ENCODE assay signal across 24 mouse cellular contexts in genomic region chr16:94720476-94721153, GRCm38 (mm10).
DNase-seq lines count a peak whose midpoint lies in the region; ATAC-seq and TF ChIP-seq lines count a peak whose summit lies in the region.
"Had no signal": no experiment of that assay in that cellular context is flagged by ENCODE, and none has a peak within 500 bp of the region (broad histone marks: within the 10 kb centered on the region; RNA-seq: fewer than 3 reads in every experiment).

No protein-coding gene starts in this region.

- intact Hi-C loops in heart, adult 2 months (cut with DNase I), result no loop called here

- no peak for DNase-seq in heart, adult 2 months
- DNase-seq in A20 (ENCODE audit: low read depth, low spot score), result peak; percentile 91
- peak; percentile 45 for DNase-seq in MEL (ENCODE audit: low read depth, low spot score)
- DNase-seq in heart, postnatal 4 days, result peak; percentile 42
- no peak for DNase-seq in testis, postnatal 14 days (ENCODE audit: low spot score)
- DNase-seq in gastrocnemius, adult 18-20 months (ENCODE audit: low spot score), result no peak
- DNase-seq: adrenal gland, postnatal 14 days; cerebellum, adult 11 months; cerebellum, postnatal 14 days; gastrocnemius, postnatal 14 days; kidney, adult 18-20 months; kidney, postnatal 10 days; left cerebral cortex, postnatal 4 days; liver; lung, postnatal 10 days; thymus, postnatal 36 days had no signal

- no peaks in the 10 kb centered on the region for H3K36me3 ChIP-seq in heart, embryonic 12.5 days
- H3K36me3 ChIP-seq in heart, adult 2 months (ENCODE audit: control insufficient read depth, insufficient read depth, low read length), result no peaks in the 10 kb centered on the region
- no peaks in the 10 kb centered on the region for H3K36me3 ChIP-seq in MEL (ENCODE audit: control insufficient read depth in 1 of 2, insufficient read depth in 2 of 2, low read length in 2 of 2)
- no peaks in the 10 kb centered on the region for H3K36me3 ChIP-seq in kidney, embryonic 14.5 days (ENCODE audit: control insufficient read depth, insufficient read depth, low read length)
- H3K36me3 ChIP-seq: G1E; hindbrain, embryonic 10.5 days; neural tube, embryonic 13.5 days had no signal

- TF ChIP-seq RAD21 in MEL (IDR thresholded peaks at IDR 0.05; ENCODE audit: low read depth, low read length), result no peak

- H3K27ac ChIP-seq in heart, embryonic 12.5 days (ENCODE audit: poor library complexity, severe bottlenecking), result peak overlapping the region; percentile 98
- H3K27ac ChIP-seq in heart, adult 2 months, result no peak overlapping the region
- no peak overlapping the region for H3K27ac ChIP-seq in MEL (ENCODE audit: control insufficient read depth, low read depth, low read length)
- H3K27ac ChIP-seq in kidney, embryonic 14.5 days (ENCODE audit: low read depth, low read length), result no peak overlapping the region
- H3K27ac ChIP-seq: forebrain, embryonic 13.5 days; hindbrain, embryonic 10.5 days; neural tube, embryonic 13.5 days had no signal

- H3K4me2 ChIP-seq in heart, embryonic 12.5 days, result peak overlapping the region; percentile 59
- no peak overlapping the region for H3K4me2 ChIP-seq in kidney, embryonic 14.5 days (replicated peaks; ENCODE audit: low read depth, low read length)
- H3K4me2 ChIP-seq: forebrain, embryonic 13.5 days; neural tube, embryonic 13.5 days had no signal

- no peaks in the 10 kb centered on the region for H3K27me3 ChIP-seq in heart, embryonic 12.5 days (replicated peaks)
- H3K27me3 ChIP-seq in heart, adult 2 months (ENCODE audit: control insufficient read depth, insufficient read depth, low read length), result no peaks in the 10 kb centered on the region
- no peaks in the 10 kb centered on the region; a peak in 1 of 4 replicates for H3K27me3 ChIP-seq in MEL (ENCODE audit: control insufficient read depth in 1 of 2, insufficient read depth in 2 of 2, low read length in 2 of 2)
- no peaks in the 10 kb centered on the region for H3K27me3 ChIP-seq in kidney, embryonic 14.5 days (ENCODE audit: control insufficient read depth, insufficient read depth, low read length)
- H3K27me3 ChIP-seq: forebrain, embryonic 13.5 days had no signal

- no peak for TF ChIP-seq POLR2A in heart, adult 2 months (IDR thresholded peaks at IDR 0.05; ENCODE audit: insufficient read depth, low read depth, low read length)
- TF ChIP-seq POLR2A in MEL (IDR thresholded peaks at IDR 0.05; ENCODE audit: control insufficient read depth in 1 of 2, insufficient read depth in 1 of 2, low read depth in 1 of 2, low read length in 2 of 2, poor library complexity in 1 of 2), result no peak

- H3K9ac ChIP-seq in heart, embryonic 12.5 days, result peak overlapping the region; percentile 61
- H3K9ac ChIP-seq in heart, adult 2 months (ENCODE audit: low read depth, low read length), result no peak overlapping the region
- H3K9ac ChIP-seq in MEL (ENCODE audit: control insufficient read depth, low read depth, low read length, poor library complexity, severe bottlenecking), result no peak overlapping the region
- no peak overlapping the region for H3K9ac ChIP-seq in kidney, embryonic 14.5 days (ENCODE audit: low read depth, low read length)
- H3K9ac ChIP-seq: forebrain, embryonic 13.5 days; neural tube, embryonic 13.5 days had no signal

- no peaks in the 10 kb centered on the region for H3K79me2 ChIP-seq in heart, adult 2 months (replicated peaks; ENCODE audit: control insufficient read depth, insufficient read depth, low read length)
- no peaks in the 10 kb centered on the region for H3K79me2 ChIP-seq in MEL (ENCODE audit: control insufficient read depth, insufficient read depth, low read length, poor library complexity)

- no peak for TF ChIP-seq EP300 in heart, adult 2 months (IDR thresholded peaks at IDR 0.05; ENCODE audit: insufficient read depth, low read depth, low read length)
- no peak for TF ChIP-seq EP300 in MEL (IDR thresholded peaks at IDR 0.05; ENCODE audit: low read depth in 1 of 2, low read length in 2 of 2)

- H3K4me1 ChIP-seq in heart, embryonic 12.5 days (replicated peaks), result peaks cover 47% of the 10 kb centered on the region
- H3K4me1 ChIP-seq in heart, adult 2 months (ENCODE audit: control insufficient read depth, insufficient read depth, low read length), result peaks cover 7% of the 10 kb centered on the region
- no peaks in the 10 kb centered on the region for H3K4me1 ChIP-seq in MEL (ENCODE audit: control insufficient read depth in 1 of 2, insufficient read depth in 2 of 2, low read length in 2 of 2)
- H3K4me1 ChIP-seq in kidney, embryonic 14.5 days (ENCODE audit: control insufficient read depth, insufficient read depth, low read length), result no peaks in the 10 kb centered on the region

- H3K9me3 ChIP-seq in heart, embryonic 12.5 days (replicated peaks), result peaks cover 7% of the 10 kb centered on the region; the same call in 1 of the 2 replicates
- H3K9me3 ChIP-seq in MEL (replicated peaks; ENCODE audit: insufficient read depth, low read length), result no peaks in the 10 kb centered on the region
- H3K9me3 ChIP-seq in kidney, embryonic 14.5 days (ENCODE audit: control insufficient read depth, low read length), result peaks cover 10% of the 10 kb centered on the region

- no peak for TF ChIP-seq CTCF in heart, adult 2 months (IDR thresholded peaks at IDR 0.05)
- TF ChIP-seq CTCF in MEL (IDR thresholded peaks at IDR 0.05 in 2 of 3, conservative IDR thresholded peaks at IDR 0.05 in 1 of 3; ENCODE audit: control insufficient read depth in 1 of 3, insufficient read depth in 1 of 3, low read depth in 2 of 3, low read length in 3 of 3, poor library complexity in 1 of 3, severe bottlenecking in 1 of 3), result no peak

- H3K4me3 ChIP-seq in heart, embryonic 12.5 days, result no peak overlapping the region
- no peak overlapping the region for H3K4me3 ChIP-seq in heart, adult 2 months
- H3K4me3 ChIP-seq in MEL (ENCODE audit: control insufficient read depth in 1 of 2, insufficient read depth in 1 of 2, low read depth in 2 of 2, low read length in 2 of 2), result no peak overlapping the region
- H3K4me3 ChIP-seq in kidney, embryonic 14.5 days (ENCODE audit: low read length), result no peak overlapping the region
- H3K4me3 ChIP-seq: forebrain, embryonic 13.5 days; hindbrain, embryonic 10.5 days; layer of hippocampus, adult 2 months; neural tube, embryonic 13.5 days had no signal

- no peak for ATAC-seq in heart, embryonic 12.5 days (ENCODE audit: insufficient number of reproducible peaks, low FRiP score)
- ATAC-seq in kidney, embryonic 14.5 days (ENCODE audit: low FRiP score, low TSS enrichment), result no peak
- ATAC-seq: CD4-positive, CD25-positive, alpha-beta regulatory T cell, adult 4 months; forebrain, embryonic 13.5 days had no signal

- 58% methylated on average over 7 of the region's 7 CpGs for WGBS in heart, embryonic 12.5 days
- 60% methylated on average over 7 of the region's 7 CpGs for whole genome bisulfite sequencing in heart, adult 2 months
- 62% methylated on average over 7 of the region's 7 CpGs for WGBS in kidney, embryonic 14.5 days

TF ChIP-seq in MEL, 35 proteins besides CTCF, POLR2A, EP300 and RAD21:
- TF ChIP-seq TAL1 (IDR thresholded peaks at IDR 0.05; ENCODE audit: low read length) (no peak), MAZ (IDR thresholded peaks at IDR 0.05; ENCODE audit: low read depth, low read length) (no peak), CHD2 (IDR thresholded peaks at IDR 0.05; ENCODE audit: low read length) (no peak), NRF1 (IDR thresholded peaks at IDR 0.05; ENCODE audit: insufficient read depth, low read depth, low read length, poor library complexity, severe bottlenecking) (no peak), MEF2A (IDR thresholded peaks at IDR 0.05; ENCODE audit: extremely low read depth, insufficient replicate concordance, low read depth, low read length, poor library complexity, severe bottlenecking) (no peak), ETS1 (IDR thresholded peaks at IDR 0.05; ENCODE audit: low read depth, low read length) (no peak), ZC3H11A (IDR thresholded peaks at IDR 0.05; ENCODE audit: low read depth, low read length) (no peak), MYB (IDR thresholded peaks at IDR 0.05; ENCODE audit: low read depth, low read length) (no peak), ZKSCAN1 (IDR thresholded peaks at IDR 0.05; ENCODE audit: low read depth, low read length) (no peak), ZNF384 (IDR thresholded peaks at IDR 0.05; ENCODE audit: low read depth, low read length) (no peak), SIN3A (IDR thresholded peaks at IDR 0.05; ENCODE audit: low read length) (no peak), E2F4 (IDR thresholded peaks at IDR 0.05; ENCODE audit: borderline replicate concordance, low read depth, low read length) (no peak), TBP (IDR thresholded peaks at IDR 0.05; ENCODE audit: low read depth, low read length) (no peak), UBTF (IDR thresholded peaks at IDR 0.05; ENCODE audit: borderline replicate concordance, insufficient read depth, low read depth, low read length) (no peak)

Comparison
In these comparisons a context has a peak if more than half of its experiments do, and no peak if none do; other contexts are left out.
1. DNase-seq: peak in A20 (single experiment), MEL (single experiment) and heart, postnatal 4 days (single experiment); none in heart, adult 2 months (0 of 2), testis, postnatal 14 days (single experiment) and gastrocnemius, adult 18-20 months (single experiment).